Mouse (Mus musculus): ENCODE measurements at regions not wholly inside any gene's neighbourhood (a gene's known extent, or its start where the extent isn't known, plus 50 kb on each side); places are given as distances from the start of the nearest gene placed in this dataset.

GRCm38 (mm10) chr3:41857446-41857845 is 115.0 kb downstream of the D3Ertd751e start:
- no peak for DNase-seq (ENCODE audit: low spot score)

DNA sequence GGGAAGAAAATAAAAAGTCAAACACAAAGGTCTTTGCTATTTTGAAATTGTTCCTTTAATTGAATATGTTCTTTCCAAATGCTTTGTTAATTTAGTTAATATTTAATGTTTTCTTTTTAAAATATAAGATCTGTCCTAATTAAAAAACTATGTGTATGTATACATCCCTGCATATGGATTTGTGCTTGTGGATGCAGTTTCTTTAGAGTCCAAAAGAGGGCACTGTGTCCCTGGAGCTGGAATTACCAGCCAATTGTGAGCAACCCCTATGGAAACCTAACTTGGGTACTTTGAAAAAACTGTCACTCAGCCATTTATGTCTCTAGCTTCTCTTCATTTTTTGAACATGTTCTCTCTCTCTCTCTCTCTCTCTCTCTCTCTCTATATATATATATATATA is 120.3 kb downstream of the D3Ertd751e start:
- no peak for DNase-seq (ENCODE audit: low spot score)

DNA sequence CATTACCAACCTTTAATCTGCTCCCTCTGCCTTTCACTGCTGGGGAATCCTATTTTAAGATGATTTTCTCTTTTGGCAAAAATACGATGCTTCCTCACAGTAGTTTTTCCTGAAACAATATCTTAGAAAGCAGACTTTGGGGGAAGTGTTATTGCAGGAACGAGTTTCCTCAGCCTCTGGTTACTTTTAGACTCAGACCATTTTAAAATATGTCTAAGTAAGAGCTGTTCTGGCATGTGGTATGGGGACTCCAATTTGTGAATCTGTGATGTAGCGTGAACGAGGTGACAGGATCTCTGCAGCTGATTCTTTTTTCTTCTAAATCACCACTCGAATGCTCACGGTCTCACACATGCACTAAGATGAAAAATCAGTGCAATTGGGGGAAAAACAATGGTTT is 166.5 kb downstream of the D3Ertd751e start:
- DNase-seq (ENCODE audit: low spot score), result no peak

GRCm38 (mm10) chr3:41913190-41913589 is 170.8 kb downstream of the D3Ertd751e start:
- DNase-seq (ENCODE audit: low spot score), result peak; percentile 2

- no peak for DNase-seq (ENCODE audit: low spot score)
Observed at GRCm38 (mm10) chr3:41939843-41940242, 197.4 kb downstream of the D3Ertd751e start.

- DNase-seq (ENCODE audit: low spot score), result no peak
Observed at GRCm38 (mm10) chr3:41942964-41943363, 200.6 kb downstream of the D3Ertd751e start.

DNA sequence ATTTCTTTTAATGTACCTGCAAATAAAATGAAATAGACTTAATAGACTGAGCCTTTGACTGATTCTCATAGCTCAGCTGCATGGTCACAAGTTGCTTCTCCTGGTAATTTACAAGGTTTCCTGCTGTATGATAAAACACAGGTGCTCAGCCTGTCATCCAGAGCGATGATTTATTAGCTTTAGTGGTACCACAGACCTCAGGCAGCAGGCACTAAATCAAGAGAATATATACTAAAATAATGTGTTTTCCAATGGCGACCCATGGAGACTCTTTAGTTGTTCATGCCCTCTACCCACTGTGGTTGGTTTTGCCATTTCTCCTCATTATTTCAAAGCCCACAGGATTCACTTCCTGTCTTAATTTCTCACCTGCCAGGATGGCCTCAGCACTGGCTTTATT is 207.0 kb downstream of the D3Ertd751e start:
- DNase-seq (ENCODE audit: low spot score), result no peak

DNA sequence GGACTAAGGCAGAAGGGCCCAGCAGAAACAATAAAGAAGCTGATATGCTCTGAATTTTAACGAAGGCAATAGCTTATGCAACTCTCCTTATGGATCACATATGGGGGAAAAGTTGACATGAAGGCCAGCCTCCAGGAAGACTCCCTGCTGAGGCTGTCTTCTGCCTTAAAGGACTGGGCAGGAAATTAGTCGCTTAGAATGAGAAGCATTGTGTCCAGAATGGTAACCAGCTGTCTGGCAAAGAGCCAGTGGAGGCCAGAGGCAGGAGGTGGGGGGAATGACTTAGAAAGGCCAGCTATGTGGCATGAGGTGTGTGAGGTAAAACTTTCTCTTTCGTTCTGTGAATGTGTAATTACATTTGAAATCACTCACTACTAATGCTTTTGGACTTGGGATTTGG is 215.0 kb downstream of the D3Ertd751e start:
- DNase-seq (ENCODE audit: low spot score), result no peak

DNA sequence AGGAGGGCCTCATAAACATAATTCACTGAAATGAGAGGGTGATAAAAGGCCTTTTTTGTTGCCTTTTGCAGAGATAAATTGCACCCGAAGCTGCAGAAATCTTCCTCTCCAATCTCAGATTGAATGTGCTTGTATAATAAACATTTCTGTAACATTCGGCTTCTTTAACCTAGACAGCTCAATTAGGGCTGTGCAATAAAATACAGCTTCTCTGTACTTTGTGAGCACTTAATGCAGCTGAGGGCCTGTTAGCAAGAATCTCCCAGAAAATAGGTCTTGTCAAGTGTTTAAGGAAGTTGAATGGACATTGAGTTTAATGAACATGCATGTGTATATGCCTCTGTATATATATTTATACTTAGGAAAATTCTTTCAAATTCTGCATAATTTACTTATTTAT is 217.8 kb downstream of the D3Ertd751e start:
- DNase-seq (ENCODE audit: low spot score), result no peak

GRCm38 (mm10) chr3:41962923-41963322 is 220.5 kb downstream of the D3Ertd751e start:
- peak; percentile 20 for DNase-seq (ENCODE audit: low spot score)

GRCm38 (mm10) chr3:42006672-42007265 is 264.4 kb downstream of the D3Ertd751e start:
- no peak for DNase-seq (ENCODE audit: low spot score)

GRCm38 (mm10) chr3:42023187-42023586 is 280.8 kb downstream of the D3Ertd751e start:
- DNase-seq (ENCODE audit: low spot score), result no peak

DNA sequence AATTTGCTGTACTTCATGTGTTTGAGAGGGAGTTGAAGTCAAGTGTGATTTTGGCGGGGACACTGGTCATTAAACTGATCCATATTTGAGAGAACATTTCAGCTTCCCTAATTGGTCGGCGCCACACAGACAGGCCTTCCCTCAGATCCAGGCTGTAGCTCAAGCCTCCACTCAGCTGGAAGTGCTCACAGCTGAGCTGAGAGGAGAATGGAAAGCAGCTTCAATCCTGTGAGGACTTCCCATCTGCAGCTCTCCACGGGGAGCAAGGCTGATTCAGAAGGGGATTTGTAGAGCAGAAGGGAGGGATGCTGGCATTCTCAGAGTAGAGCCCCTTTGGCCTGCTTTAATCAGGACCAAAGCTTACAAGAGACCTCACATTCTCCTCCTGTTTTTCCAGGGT is 297.2 kb downstream of the D3Ertd751e start:
- no peak for DNase-seq (ENCODE audit: low spot score)

- DNase-seq (ENCODE audit: low spot score), result no peak
Observed at GRCm38 (mm10) chr3:42040270-42040812, 297.9 kb downstream of the D3Ertd751e start.

DNA sequence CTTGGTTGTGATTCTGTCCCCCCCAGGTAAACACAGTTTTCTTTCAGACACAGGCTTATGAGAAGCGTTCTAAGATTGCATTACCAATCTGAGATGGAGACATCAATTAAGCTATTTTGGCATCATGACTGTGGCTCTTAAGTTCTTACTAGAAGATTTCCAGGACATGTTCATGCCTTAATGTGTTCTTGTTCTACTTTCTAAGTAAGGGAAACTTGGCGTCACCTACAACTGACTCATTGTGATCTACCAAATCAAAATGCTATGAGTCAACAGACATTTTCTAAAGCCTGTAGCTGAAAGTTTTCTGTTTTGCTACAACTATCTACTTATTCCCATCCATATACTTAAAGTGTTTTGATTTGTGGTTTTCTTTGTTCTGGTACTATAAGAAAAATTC is 298.5 kb downstream of the D3Ertd751e start:
- no peak for DNase-seq (ENCODE audit: low spot score)

- no peak for DNase-seq (ENCODE audit: low spot score)
Observed at GRCm38 (mm10) chr3:42057286-42057868, 315.0 kb downstream of the D3Ertd751e start.

- no peak for DNase-seq (ENCODE audit: low spot score)
Observed at GRCm38 (mm10) chr3:42065093-42065935, 322.9 kb downstream of the D3Ertd751e start.

GRCm38 (mm10) chr3:42065962-42066361 is 323.6 kb downstream of the D3Ertd751e start:
- no peak for DNase-seq (ENCODE audit: low spot score)

- DNase-seq (ENCODE audit: low spot score), result peak; percentile 31
Observed at GRCm38 (mm10) chr3:42067036-42067435, 324.6 kb downstream of the D3Ertd751e start.

GRCm38 (mm10) chr3:42074532-42075287 is 332.3 kb downstream of the D3Ertd751e start:
- peak; percentile 28 for DNase-seq (ENCODE audit: low spot score)

DNA sequence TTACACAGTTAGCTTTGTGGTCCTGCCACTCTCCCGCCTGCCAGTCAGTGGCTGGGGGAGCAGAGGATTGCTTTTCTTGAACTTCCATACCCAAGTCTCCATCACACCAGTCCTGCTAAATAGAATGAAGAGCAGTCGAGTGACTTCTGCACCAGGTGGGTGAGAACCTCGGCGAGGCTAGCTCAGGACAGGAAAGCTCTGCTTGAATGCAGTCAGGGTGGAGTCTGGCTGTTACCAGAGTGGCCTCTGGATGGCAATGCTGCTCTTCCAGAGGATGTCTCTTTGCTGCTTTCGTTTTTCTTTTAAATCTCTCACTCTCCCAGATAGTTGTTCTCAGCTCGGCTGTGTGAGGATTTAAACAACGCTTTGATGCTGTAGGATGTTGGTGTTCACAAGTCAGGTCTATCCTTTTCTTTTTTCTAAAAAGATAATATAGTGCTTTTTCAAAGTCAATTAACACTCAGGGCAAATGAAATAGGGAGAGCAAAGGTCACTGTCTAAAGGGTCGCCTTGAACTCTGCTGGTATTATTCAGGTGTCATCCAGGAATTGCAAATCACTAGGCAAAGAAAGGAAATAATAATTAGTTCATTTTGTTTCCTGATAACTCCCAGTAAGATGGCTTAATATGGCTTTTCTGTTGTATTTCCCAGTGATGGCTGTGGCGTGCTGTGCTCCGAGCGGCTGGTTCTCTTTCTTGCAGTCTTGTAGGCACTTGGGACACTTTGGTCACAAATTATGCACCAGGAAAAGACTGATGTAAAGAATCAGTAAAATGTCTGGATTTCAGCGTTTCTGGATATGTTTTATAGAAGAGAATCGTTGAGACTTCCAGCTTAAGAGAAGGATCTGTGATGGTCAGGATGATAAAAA is 368.8 kb downstream of the D3Ertd751e start:
- DNase-seq (ENCODE audit: low spot score), result peak; percentile 72

Measured in layer of hippocampus, adult 11-12 months (tissue).